Mouse (Mus musculus) cerebellum, postnatal 10 days (tissue): Measurements from ENCODE around the gene Mosmo.

ENCODE experiments used
- DNase-seq, 2 experiments: peaks; one replicate each; pipeline ENCODE4 v3.0.0; 2021; ENCODE audit warnings: mixed read lengths in 2 of 2

Gene Mosmo

DNA sequence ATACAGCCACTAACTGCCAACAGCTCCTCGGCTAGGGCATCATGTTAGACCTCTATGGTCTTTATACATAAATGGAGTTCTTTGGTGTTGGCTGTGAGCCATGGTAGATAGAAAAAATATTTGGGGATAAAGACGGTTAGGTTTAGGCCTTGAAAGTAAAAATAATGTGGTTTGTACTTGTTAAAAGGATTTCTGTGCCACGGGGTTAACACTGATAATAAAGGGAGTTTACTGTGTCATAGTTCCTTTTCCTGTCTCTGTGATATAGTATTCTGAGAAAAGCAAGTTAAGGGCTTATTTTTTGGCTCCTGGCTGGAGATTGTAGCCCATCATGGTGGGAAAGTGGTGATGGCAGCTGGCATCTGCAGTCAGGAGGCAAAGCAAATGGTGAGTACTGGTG lies 26.5 kb downstream of the Mosmo start:
- DNase-seq: peak in 1 of 2 experiments; percentile 25

DNA sequence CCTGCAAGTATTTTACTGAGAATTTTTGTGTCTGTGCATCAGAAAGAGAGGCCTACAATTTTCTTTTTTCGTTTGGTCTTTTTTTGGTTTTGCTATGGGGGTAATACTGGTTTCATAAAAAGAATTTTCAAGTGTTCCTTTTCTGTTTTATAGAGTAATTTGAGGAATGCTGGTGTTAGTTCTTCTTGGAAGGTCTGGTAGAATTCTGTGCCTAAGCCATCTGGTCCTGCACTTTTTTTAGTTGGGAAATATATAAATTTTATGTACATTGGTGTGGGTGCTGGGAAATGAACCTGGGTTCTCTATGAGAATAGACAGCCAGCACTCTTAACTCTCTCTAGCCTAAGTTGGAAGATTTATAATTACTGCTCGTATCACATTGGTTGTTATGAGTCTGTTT lies 34.7 kb downstream of the Mosmo start:
- no peak for DNase-seq

DNA sequence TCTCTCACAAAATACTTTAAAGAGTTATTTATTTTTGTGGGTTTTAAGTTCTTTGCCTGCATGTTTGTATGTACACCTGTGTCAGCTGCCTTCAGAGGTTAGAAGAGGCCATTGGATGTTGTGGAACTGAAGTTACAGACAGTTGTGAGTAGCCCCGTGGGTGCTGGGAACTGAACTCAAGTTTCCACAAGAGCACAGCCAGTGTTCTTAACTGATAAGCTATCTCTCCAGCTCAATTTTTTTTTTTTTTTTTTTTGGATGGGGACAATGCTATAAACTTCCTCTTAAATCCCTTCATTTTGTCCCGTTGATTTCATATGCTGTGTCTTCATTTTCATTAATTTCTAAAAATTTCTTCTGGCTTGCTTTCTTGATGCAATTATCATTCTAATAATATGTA lies 35.8 kb downstream of the Mosmo start:
- DNase-seq: no peak

DNA sequence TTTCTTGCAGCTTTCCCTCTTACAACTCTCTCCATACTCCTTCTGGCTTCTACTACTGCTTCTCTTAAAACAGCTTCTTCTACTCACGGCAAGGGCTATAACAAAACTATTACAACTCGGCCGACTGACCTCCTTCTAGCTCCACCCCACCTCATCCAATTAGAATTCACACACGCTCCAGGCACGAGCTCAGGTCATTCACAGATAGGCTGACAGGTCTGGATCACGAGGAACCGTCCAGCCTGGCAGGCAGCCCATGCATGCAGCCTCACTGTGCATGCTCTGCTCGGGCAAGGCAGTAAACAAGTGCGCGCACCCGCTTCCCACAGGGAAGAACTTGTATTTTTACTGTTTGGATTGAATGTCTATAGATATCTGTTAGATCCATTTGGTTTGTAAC lies 36.5 kb downstream of the Mosmo start:
- DNase-seq: peak in 1 of 2 experiments; percentile 12

DNA sequence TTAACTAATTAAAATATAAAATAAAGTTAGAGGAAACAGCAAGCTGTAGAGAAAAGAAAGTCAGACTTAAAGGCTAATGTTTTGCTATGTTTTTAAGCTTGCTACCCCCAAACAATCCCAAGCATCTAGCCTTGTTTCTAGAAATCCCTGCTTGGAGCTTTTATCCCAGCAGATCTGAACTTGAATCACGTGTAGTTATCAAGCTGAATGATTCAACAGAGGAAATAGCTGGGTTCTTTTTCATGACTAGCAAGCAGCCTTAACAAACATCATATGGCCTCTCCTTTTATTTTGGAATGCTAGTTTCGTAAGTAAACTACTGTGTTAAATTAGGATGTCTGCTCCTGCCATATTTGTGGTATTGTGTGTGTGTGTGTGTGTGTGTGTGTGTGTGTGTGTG lies 39.8 kb downstream of the Mosmo start:
- no peak for DNase-seq

DNA sequence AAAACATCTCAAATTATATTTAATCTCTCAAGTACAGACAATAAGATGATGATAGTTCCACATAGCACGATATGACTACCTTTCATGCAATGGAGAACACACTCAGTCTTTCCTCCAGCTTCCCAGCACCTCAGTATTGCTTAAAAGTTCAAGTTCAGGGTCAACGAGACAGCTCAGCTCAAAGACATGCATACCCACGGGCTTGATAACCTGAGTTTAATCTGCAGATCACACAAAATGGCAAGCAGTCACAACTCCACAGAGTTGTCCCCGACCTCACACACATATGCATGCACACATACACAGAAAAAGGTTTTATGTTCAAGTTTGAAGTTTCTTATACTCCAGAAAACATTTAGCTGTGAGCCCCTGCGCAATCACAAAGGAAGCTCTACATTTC lies 43.6 kb downstream of the Mosmo start:
- DNase-seq: no peak

GRCm38 (mm10) chr7:120721456-120721855 lies 44.0 kb downstream of the Mosmo start:
- no peak for DNase-seq

DNA sequence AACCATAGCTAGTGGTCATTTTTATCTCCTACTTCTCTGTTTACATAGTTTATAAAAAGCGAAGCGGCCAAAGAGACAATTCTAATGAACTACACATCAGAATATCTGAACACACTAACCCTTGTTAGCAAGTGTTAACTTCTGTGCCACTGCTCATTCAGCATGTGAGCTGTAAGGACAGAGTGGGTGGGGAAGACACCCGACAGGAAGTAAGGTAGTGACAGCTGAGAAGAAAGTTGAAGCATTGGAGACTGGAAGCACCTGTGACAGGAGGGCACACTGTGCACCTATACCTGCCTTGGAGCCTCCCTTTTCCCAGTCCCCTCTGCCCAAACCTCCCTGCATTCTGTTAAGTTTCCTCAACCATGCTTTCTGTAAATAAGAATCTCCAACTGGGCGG lies 44.6 kb downstream of the Mosmo start:
- no peak for DNase-seq

- no peak for DNase-seq
These were observed 45.4 kb downstream of the Mosmo start for GRCm38 (mm10) chr7:120722839-120723278.

- DNase-seq: peak; percentile 48 to 58
These were observed 50.2 kb downstream of the Mosmo start for GRCm38 (mm10) chr7:120727581-120727980.

DNA sequence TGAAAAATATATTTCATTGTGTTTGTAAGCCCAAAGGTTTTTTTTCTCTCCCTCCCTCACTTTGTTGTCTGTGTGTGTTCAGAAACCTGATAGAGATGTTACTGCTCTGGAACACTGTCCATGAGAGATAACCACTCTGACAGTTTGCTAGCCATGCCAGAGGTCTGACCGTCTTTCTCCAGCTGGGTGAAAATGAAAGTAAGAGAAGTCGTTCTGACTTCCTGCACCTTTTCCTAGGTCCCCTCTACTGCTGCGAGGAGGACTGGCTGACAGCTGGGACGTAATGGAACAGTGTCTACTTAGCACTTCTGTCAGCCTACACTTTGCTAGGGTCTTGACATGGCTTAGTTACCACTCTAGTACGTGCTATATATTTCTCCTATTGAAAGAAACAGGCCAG lies 52.2 kb downstream of the Mosmo start:
- no peak for DNase-seq

GRCm38 (mm10) chr7:120732906-120733305 lies 55.5 kb downstream of the Mosmo start:
- no peak for DNase-seq

- no peak for DNase-seq
These were observed 61.6 kb downstream of the Mosmo start, which contains the start of gene Vwa3a for GRCm38 (mm10) chr7:120739018-120739417. Vwa3a (plus strand) TSS chr7:120739318.

- DNase-seq: no peak
These were observed 62.2 kb downstream of the Mosmo start for GRCm38 (mm10) chr7:120739558-120740101.

- no peak for DNase-seq
These were observed 66.2 kb downstream of the Mosmo start for GRCm38 (mm10) chr7:120743366-120744351.

GRCm38 (mm10) chr7:120744606-120745005 lies 67.2 kb downstream of the Mosmo start:
- DNase-seq: no peak

GRCm38 (mm10) chr7:120746029-120746428 lies 68.6 kb downstream of the Mosmo start:
- DNase-seq: no peak

- no peak for DNase-seq
These were observed 69.4 kb downstream of the Mosmo start for GRCm38 (mm10) chr7:120746821-120747220.

DNA sequence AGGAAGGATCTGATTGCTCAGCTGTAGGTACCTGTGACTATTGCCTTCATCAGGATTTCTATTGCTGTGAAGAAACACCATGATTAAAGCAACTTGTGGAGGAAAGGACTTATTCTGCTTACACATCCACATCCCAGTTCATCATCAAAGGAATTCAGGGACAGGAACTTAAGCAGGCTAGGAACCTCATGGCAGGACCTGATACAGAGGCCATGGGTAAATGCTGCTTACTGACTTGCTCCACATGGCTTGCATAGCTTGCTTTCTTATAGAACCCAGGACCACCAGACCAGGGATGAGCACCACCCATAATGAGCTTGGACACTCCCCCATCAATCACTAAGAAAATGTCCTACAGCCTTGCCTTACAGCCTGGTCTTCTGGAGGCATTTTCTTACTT lies 71.1 kb downstream of the Mosmo start:
- DNase-seq: no peak

- no peak for DNase-seq
These were observed 73.9 kb downstream of the Mosmo start for GRCm38 (mm10) chr7:120751330-120751729.

DNA sequence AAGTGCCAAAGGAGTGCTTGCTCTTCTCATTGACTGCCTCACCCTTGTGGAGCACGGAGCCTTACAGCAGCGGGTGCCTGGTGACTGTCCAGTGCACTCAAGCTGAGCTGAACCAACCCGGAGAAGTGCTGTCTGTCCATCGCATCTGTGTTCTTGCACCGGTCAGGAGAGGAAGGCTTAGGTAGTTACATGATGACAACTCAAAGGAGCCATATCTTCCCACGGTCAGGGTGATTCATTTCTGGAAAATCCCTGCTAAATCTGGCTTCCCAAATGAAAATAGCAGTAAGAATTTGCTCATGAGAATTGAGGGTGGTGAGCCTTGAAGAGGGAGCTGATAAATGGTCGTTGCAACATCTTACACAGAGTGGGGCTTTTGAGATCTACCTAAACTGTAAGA lies 74.5 kb downstream of the Mosmo start:
- DNase-seq: no peak

DNA sequence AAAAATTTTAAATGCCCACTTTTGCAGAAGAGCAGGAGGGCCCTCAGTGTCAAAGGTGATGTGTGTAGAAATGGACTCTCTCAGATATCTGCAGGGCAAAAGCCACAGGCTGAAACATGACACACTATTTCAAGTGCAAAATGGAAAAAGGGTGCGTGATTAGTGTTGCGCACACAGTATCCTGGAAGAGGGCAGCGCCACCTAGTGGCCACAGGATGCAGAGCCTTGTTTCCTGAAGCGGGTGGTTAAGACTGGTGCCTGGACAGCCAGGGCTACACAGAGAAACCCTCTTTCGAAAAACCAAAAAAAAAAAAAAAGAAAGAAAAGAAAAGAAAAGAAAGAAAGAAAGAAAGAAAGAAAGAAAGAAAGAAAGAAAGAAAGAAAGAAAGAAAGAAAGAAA lies 77.3 kb downstream of the Mosmo start:
- peak; percentile 90 to 93 for DNase-seq

DNA sequence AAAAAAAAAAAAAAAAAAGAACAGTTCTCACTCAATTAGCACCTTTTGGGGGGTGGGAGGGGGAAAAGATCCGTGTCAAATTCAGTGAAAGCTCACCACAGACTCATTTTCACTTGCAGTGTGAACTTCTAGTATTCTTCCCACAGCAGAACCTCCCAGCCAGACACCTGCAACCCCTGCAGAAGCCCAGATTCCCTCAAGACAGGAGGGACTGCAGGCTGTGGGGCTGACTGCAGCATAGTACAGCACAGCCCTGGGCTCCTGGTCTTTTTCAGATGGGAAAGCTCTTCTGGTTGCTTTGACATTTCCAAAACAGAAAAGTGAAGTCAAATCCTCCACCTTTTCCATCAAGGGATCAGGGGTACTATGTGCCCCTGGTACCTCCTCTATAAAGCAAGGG lies 90.0 kb downstream of the Mosmo start:
- DNase-seq: no peak

- no peak for DNase-seq
These were observed 94.0 kb downstream of the Mosmo start for GRCm38 (mm10) chr7:120771389-120771788.
